Mouse (Mus musculus) hindbrain, embryonic 14.5 days (tissue): ENCODE data around the gene Lyrm7. TPM values are rescaled to one million over a fixed set of nuclear protein-coding genes. Genes with fewer than 3 reads are reported as not detected.

ENCODE experiments used
- ATAC-seq: fragments of 200-750 bp; cut with Nextera tagmentation; 2 replicates; pipeline ENCODE4 v1.8.0; 2017; ENCODE audit warnings: moderate number of reproducible peaks, mild to moderate bottlenecking, moderate TSS enrichment, moderate library complexity; ENCODE audit not compliant: low FRiP score
- DNase-seq: peaks from one replicate; pipeline ENCODE4 v3.0.0-alpha.2; 2015; ENCODE audit warnings: low spot score
- H3K27ac ChIP-seq: fragments of 300-500 bp; sonication (generic); 2 replicates; pipeline ENCODE4 v1.5.1; 2014; ENCODE audit warnings: mild to moderate bottlenecking, moderate library complexity
- H3K27me3 ChIP-seq: fragments of 300-500 bp; sonication (generic); 2 replicates; pipeline ENCODE4 v1.6.1; 2014; ENCODE audit warnings: mild to moderate bottlenecking, low read length, mixed read lengths; ENCODE audit not compliant: control insufficient read depth, insufficient read depth
- H3K36me3 ChIP-seq: fragments of 300-500 bp; sonication (generic); replicated peaks from 2 replicates; pipeline ENCODE4 v1.6.1; 2014; ENCODE audit not compliant: control insufficient read depth, insufficient read depth
- H3K4me1 ChIP-seq: fragments of 300-500 bp; sonication (generic); replicated peaks from 2 replicates; pipeline ENCODE4 v1.6.1; 2014; ENCODE audit warnings: antibody characterized with exemption, low read length, mixed read lengths; ENCODE audit not compliant: control insufficient read depth, insufficient read depth
- H3K4me2 ChIP-seq: fragments of 300-500 bp; sonication (generic); replicated peaks from 2 replicates; pipeline ENCODE4 v1.6.1; 2014; ENCODE audit warnings: mild to moderate bottlenecking, moderate library complexity
- H3K4me3 ChIP-seq: fragments of 300-500 bp; sonication (generic); replicated peaks from 2 replicates; pipeline ENCODE4 v1.5.1; 2014; ENCODE audit warnings: mild to moderate bottlenecking, low read length
- H3K9ac ChIP-seq: fragments of 300-500 bp; sonication (generic); 2 replicates; pipeline ENCODE4 v1.6.1; 2014
- H3K9me3 ChIP-seq: fragments of 300-500 bp; sonication (generic); 2 replicates; pipeline ENCODE4 v1.6.1; 2016; ENCODE audit warnings: low read length; ENCODE audit not compliant: control insufficient read depth
- WGBS: fragments of 180-500 bp; shearing (Covaris S2); extraction: QIAGEN DNeasy Blood & Tissue Kit; methylation state at CpG from one replicate; pipeline ENCODE4 v1.1.7; 2014; 5-methylcytosine and 5-hydroxymethylcytosine counted together
- polyA plus RNA-seq: library from polyadenylated mRNA; unstranded; fragments of >200 nt; fragmentation: Nextera tagmentation; extraction: Ambion mirVana; gene quantifications from 2 replicates; pipeline ENCODE4 v1.2.1, GENCODE M21; 2014

Lyrm7 gene
- polyA plus RNA-seq, 1 experiment from 2014 or later = 11.8 TPM

DNA sequence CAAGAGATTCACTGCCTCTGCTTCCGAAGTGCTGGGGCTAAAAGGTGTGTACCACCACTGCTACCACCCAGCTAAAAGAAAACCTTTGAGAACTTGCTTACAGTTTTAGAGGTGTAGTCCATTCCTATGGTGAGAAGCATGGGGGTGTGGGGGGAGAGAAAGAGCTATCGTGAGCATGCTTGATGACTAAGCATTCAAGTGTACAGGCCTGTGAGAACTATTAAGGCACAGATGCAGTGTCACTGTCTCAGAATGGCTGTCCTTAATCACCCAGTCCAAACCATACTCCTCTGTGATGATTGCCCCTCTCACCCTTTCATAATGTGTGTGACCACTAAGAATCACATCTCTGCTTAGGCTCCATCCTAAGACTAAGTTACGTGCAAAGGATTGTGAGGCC, 8.6 kb upstream of the Lyrm7 start:
- Histone ChIP-seq H3K4me3 (no peak overlapping the region), H3K36me3 (peaks cover 49% of the 10 kb centered on the region), H3K4me1 (peaks cover 29% of the 10 kb centered on the region), H3K9ac (no peak overlapping the region), H3K4me2 (no peak overlapping the region), H3K9me3 (no peaks in the 10 kb centered on the region), H3K27ac (no peak overlapping the region), H3K27me3 (no peaks in the 10 kb centered on the region)
- no peak for DNase-seq
- ATAC-seq = no peak
- WGBS = 75% methylated on average over 3 of the region's 3 CpGs

DNA sequence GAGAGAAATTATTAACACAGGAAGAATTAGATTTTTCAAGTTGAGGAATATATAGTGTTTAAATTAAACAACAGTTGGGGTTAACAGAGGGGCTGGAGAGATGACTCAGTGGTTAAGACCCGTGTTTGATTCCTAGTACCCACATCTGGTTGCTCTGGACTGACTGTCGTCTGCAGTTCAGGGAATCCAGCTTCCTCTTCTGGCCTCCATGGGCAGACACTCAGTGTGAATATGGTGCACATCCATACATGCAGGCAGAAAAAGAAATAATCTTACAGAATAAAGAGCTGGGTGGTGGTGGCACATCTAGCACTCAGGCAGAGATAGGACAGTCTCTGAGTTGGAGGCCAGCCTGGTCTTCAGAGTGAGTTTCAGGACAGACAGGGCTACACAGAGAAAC, 7.7 kb upstream of the Lyrm7 start:
- H3K36me3 ChIP-seq = peaks cover 40% of the 10 kb centered on the region
- H3K4me2 ChIP-seq = peak overlapping the region; percentile 70
- ATAC-seq (no peak), DNase-seq (no peak)
- H3K9ac ChIP-seq = no peak overlapping the region
- H3K27ac ChIP-seq = no peak overlapping the region
- no peaks in the 10 kb centered on the region for H3K27me3 ChIP-seq
- H3K4me3 ChIP-seq = no peak overlapping the region
- WGBS = 80% methylated on average over 2 of the region's 2 CpGs
- peaks cover 29% of the 10 kb centered on the region for H3K4me1 ChIP-seq
- no peaks in the 10 kb centered on the region for H3K9me3 ChIP-seq

DNA sequence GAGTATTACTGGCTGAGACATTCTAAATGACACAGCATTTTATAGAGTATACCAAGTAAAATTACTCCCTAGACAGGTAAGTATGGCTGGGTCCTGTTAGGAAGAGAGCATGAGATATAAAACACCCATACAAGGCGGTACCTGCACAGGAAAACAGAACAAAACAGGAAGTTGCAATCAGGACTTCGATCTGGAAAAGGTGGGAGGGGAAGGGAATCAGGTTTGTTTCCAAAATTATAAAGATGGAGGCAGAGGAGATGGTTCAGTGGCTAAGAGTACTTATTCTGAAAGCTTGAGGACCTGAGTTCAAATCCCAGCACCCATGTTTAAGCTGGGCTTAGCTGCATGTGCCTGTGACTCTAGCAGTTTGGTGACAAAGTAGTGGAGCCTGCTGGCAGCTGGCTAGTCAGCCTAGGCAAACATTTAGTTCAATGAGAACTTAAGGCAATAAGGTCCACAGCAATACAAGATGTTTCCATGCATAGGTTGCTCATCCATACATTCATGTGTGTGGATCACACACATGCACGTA, 7.3 kb upstream of the Lyrm7 start:
- Histone ChIP-seq H3K9me3 (no peaks in the 10 kb centered on the region), H3K4me3 (peak overlapping the region; percentile 88), H3K9ac (peak overlapping the region; percentile 96), H3K4me1 (peaks cover 29% of the 10 kb centered on the region), H3K36me3 (peaks cover 35% of the 10 kb centered on the region), H3K27ac (no peak overlapping the region), H3K4me2 (peak overlapping the region; percentile 70), H3K27me3 (no peaks in the 10 kb centered on the region)
- DNase-seq (no peak), ATAC-seq (no peak)
- WGBS = 94% methylated on average over 3 of the region's 3 CpGs

DNA sequence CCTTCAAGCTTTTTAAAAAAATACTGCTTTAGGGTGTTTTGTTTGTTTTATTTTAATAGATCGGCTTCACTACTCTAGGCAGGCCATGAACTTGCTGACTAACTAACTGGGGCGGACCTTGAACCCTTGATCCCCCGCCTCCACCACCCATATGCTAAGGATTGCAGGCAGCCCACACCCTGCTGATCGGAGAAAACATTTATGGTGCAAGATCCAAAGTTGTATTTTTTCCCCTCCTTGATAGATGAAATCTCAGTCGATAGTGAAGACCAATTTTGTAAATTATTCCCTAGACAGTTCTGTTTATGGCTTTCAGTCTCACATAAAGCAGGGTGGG, 6.3 kb upstream of the Lyrm7 start:
- peak overlapping the region; percentile 96 for H3K9ac ChIP-seq
- peak overlapping the region; percentile 88 for H3K4me3 ChIP-seq
- WGBS = 2% methylated on average over 5 of the region's 5 CpGs
- no peak for DNase-seq
- ATAC-seq = no peak
- H3K9me3 ChIP-seq = no peaks in the 10 kb centered on the region
- H3K4me2 ChIP-seq = peak overlapping the region; percentile 70
- peak overlapping the region; percentile 86 for H3K27ac ChIP-seq
- H3K4me1 ChIP-seq = peaks cover 29% of the 10 kb centered on the region
- H3K36me3 ChIP-seq = peaks cover 26% of the 10 kb centered on the region
- H3K27me3 ChIP-seq = no peaks in the 10 kb centered on the region

DNA sequence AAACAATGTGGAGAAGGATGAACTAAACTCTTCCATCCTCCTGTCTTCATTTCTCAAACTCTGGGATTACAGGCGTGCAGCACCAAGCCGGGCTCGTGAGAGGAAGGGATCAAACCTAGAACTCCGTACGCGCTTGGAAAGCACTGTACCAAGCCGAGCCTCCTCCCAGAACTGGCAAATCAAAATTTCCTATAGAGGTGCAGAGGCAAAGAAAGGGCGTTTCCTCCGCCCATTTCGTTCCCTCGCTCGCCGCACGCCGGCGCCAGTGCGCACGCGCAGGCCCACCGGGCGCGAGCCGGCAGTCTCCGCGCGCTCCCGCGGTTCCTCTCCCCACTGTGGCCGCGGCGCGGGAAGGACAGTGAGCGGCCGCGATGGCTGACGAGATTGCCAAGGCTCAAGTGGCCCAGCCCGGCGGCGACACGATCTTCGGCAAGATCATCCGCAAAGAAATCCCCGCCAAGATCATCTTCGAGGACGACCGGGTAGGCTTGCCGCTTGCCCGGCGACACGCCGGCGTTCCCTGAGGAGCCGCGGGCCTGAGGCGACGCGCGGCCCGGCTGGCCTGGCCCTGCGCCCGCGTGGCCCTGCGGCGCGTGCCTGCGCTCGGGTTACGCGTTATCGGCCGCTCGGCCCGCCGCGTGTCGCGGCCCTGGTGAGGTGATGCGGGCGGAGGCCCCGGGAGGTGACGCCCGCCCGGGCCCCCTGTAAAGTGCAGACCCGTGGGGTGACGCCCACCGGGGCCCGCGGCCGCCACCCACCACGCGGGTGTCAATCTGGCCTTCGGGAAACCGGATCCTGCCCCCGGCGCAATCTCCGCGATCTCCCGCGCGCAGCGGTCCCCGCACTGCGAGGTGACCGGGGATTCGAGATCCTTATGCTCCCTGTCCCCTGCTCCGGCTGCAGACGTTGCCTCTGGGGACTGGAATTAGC, 5.7 kb upstream of the Lyrm7 start, which contains the start of gene Hint1:
Gene Hint1 (plus strand): TSS at position 265 of the 930 bp plus-strand sequence.
- ATAC-seq = peak; percentile 87
- WGBS = under 1% methylated on average over 104 of the region's 107 CpGs
- Histone ChIP-seq H3K4me1 (peaks cover 29% of the 10 kb centered on the region), H3K9me3 (no peaks in the 10 kb centered on the region), H3K4me2 (peak within 1 kb of the TSS; percentile 70), H3K27me3 (no peaks in the 10 kb centered on the region), H3K36me3 (peaks cover 19% of the 10 kb centered on the region), H3K27ac (peak within 1 kb of the TSS; percentile 86), H3K9ac (peak within 1 kb of the TSS; percentile 96), H3K4me3 (peak within 1 kb of the TSS; percentile 88)
- DNase-seq = peak; percentile 93

DNA sequence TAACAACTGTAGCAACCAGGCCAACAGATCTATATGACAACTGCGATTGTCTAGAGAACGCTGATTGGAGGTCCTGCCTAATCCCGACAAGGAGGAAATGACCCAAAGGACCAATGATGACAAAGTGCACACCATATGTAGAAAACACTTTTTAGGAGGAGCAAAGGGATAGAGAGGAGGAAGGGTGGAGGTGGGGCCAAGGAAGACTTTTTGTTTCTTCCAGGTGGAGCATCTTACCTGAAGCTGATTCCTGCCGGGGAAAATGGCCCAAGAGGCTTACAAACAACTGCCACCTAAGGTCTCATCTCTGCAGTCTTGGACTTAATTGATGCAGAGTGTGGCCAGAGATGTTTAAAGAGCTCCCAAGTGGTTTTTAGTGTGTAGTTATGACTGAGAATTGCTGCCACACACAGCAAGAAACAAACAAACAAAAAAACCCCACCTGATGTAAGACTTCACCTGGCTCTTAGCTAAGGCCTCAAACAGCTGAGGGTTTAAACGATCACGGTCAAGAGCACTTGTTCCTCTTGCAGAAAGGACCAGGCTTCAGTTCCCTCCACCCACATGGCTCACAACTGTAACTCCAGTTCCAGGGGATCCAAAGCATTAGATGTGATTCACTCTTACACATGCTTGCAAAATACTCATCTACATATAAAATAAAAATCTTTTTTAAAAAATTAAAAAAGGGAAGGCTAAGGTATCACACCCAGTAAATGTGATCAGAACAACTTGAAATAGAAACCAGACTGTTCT, 4.8 kb upstream of the Lyrm7 start:
- Histone ChIP-seq H3K27me3 (no peaks in the 10 kb centered on the region), H3K36me3 (peaks cover 10% of the 10 kb centered on the region), H3K4me3 (peak overlapping the region; percentile 88), H3K4me1 (peaks cover 33% of the 10 kb centered on the region), H3K9ac (peak overlapping the region; percentile 96), H3K9me3 (no peaks in the 10 kb centered on the region), H3K27ac (peak overlapping the region; percentile 86), H3K4me2 (peak overlapping the region; percentile 70)
- WGBS = 73% methylated on average over 6 of the region's 6 CpGs
- no peak; the same call in 1 of the 2 replicates for ATAC-seq
- DNase-seq = no peak

DNA sequence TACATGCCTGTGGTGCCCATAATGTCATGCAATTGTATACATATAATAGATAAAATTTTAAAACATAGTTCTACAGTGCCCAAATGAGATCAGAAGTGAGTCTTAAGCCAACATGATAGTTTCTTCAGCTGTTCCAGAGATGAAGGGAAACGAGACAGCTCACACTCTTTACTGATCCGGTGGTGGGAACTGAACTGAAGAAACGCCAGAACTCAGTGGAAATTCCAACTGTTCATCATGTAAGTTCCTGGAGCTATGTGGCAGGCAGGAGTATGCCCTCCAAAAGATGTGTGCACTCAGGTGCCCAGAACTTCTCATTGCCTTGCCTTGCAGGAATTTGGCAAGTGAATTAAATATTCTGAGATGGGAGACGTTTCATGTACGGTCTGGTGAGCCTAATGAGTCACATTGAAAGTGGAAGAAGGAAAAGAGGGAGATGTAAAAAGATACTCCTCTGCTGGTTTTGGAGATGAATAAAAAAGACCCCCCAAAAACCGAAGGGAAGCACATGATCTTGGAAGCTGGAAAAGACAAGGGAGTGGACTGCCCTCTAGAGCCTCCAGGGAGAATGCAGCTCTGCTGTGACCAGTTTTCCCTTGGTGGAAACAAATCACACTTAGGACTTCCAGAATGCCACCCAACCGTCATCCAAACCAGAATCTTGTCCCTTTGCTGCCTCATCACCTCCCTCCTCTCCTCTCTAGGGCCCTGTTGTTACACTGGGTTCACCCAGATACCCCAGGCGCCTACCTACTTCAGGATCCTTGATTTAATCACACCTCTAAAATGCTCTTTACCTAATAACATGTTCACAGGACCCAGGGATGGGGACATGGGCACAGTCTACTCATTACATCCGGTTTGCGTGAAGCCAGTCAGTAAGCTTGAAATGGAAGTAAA, 2.2 kb upstream of the Lyrm7 start:
- WGBS = 46% methylated on average over 10 of the region's 10 CpGs
- no peak overlapping the region for H3K4me2 ChIP-seq
- H3K36me3 ChIP-seq = no peaks in the 10 kb centered on the region
- no peak overlapping the region for H3K4me3 ChIP-seq
- H3K9me3 ChIP-seq = no peaks in the 10 kb centered on the region
- peaks cover 23% of the 10 kb centered on the region for H3K4me1 ChIP-seq
- peak; percentile 65 for DNase-seq
- H3K9ac ChIP-seq = no peak overlapping the region
- no peaks in the 10 kb centered on the region for H3K27me3 ChIP-seq
- H3K27ac ChIP-seq = no peak overlapping the region
- ATAC-seq = no peak

DNA sequence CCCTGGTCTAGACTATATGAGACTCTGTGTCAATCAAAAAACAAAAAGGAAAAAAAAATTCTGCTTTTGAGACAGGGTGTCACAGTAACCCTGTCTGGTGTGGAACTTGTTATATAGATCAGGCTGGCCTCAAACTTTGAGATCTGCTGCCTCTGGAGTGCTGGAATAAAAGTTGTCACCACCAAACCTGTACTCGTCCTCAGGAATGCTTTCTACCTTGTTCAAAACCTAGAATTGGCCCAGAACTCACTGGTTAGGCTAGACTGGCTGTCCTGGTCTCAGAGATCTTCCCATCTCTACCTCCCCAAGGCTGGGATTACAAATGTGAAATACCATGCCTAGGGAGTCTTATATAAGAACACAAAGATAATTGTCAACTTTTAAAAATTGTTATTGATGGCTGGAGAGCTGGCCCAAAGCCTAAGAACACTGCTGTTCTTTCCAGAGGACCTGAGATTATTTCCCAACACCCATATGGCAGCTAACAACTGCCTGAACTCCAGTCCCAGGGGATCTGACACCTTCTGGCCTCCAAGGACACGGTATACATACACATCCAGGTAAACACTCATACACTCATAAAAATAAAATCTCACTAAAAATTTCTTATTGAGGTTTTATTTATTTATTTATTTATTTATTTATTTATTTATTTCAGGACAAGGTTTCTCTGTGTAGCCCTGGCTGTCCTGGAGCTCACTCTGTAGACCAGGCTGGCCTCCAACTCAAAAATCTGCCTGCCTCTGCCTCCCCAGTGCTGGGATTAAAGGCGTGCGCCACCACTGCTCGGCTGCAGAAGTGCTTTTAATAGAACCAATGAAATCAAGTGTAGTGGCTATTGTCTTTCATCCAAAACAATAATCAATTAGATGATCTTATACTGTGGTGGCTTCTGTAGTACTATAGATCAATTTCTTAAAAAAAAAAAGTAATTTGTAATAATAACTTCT, 1.0 kb upstream of the Lyrm7 start:
- Histone ChIP-seq H3K27ac (peak overlapping the region; percentile 92), H3K9ac (peak overlapping the region; percentile 74; the same call in 1 of the 2 replicates), H3K4me2 (peak overlapping the region; percentile 74; the same call in 1 of the 2 replicates), H3K4me3 (no peak overlapping the region), H3K36me3 (no peaks in the 10 kb centered on the region), H3K4me1 (peaks cover 17% of the 10 kb centered on the region; the same call in 1 of the 2 replicates), H3K9me3 (no peaks in the 10 kb centered on the region), H3K27me3 (no peaks in the 10 kb centered on the region)
- WGBS = 93% methylated on average over 5 of the region's 5 CpGs
- ATAC-seq = no peak
- no peak for DNase-seq
